9 mouse cellular contexts compared by ENCODE assay signal in the genomic region with DNA sequence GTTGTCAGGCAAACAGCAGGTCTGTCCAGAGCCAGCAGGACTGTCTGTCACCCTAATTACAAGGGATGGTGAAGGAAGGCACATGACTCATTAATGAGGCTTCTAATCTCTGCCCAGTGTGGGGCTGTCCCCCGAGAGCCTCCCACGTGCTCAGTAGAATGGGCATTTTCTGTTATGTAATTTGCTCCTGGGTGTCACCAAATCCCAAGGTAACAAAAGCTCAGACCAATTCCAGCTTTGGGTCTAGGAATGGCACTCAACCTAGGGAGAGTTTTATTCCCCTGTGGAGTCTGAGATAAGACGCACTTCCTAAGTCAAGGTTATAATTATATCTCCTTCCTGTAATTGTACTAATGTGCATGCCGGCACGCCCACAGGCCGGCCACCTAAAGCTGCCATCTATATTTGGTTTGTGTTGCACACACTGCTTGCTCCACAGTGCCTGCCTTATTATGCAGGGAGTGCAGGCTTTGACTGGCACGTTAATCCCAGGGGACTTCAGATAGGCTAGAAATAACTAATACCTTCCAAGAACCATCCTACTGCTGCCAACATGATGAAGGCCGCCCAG. TPM values are rescaled to one million over a fixed set of nuclear protein-coding genes. Genes with fewer than 3 reads are reported as not detected.
DNase-seq lines count a peak whose midpoint lies in the region; ATAC-seq lines count a peak whose summit lies in the region.
"Had no signal": no experiment of that assay in that cellular context is flagged by ENCODE, and none has a peak within 500 bp of the region (broad histone marks: within the 10 kb centered on the region; RNA-seq: fewer than 3 reads in every experiment).

No protein-coding gene starts in this region.

- intact Hi-C loops in left cerebral cortex, postnatal 4 days (cut with DNase I): no loop called here

- H3K9ac ChIP-seq in limb, embryonic 15.5 days: no peak overlapping the region
- H3K9ac ChIP-seq in intestine, embryonic 15.5 days: no peak overlapping the region
- H3K9ac ChIP-seq: neural tube, embryonic 12.5 days had no signal

- H3K4me3 ChIP-seq in limb, embryonic 15.5 days: no peak overlapping the region
- no peak overlapping the region for H3K4me3 ChIP-seq in intestine, embryonic 15.5 days (replicated peaks)
- H3K4me3 ChIP-seq: neural tube, embryonic 12.5 days had no signal

- peak; percentile 74 to 75 for DNase-seq in left cerebral cortex, adult 9 months (ENCODE audit: low spot score in 2 of 2)
- no peak for DNase-seq in left cerebral cortex, postnatal 4 days
- DNase-seq in heart, adult 9 months (ENCODE audit: low spot score in 2 of 2): peak; percentile 78 to 91
- peak; percentile 72 for DNase-seq in skeletal muscle tissue, adult 2 months (ENCODE audit: low read depth, low spot score)
- DNase-seq in urinary bladder, adult 18-20 months (ENCODE audit: low spot score in 2 of 2): no peak

- H3K4me1 ChIP-seq in limb, embryonic 15.5 days: peaks cover 31% of the 10 kb centered on the region
- peaks cover 10% of the 10 kb centered on the region; the same call in 1 of the 2 replicates for H3K4me1 ChIP-seq in intestine, embryonic 15.5 days (replicated peaks)

- no peaks in the 10 kb centered on the region for H3K9me3 ChIP-seq in limb, embryonic 15.5 days
- H3K9me3 ChIP-seq in intestine, embryonic 15.5 days: no peaks in the 10 kb centered on the region
- H3K9me3 ChIP-seq: neural tube, embryonic 12.5 days had no signal

- peak overlapping the region; percentile 71 for H3K27ac ChIP-seq in limb, embryonic 15.5 days
- H3K27ac ChIP-seq in intestine, embryonic 15.5 days: no peak overlapping the region
- H3K27ac ChIP-seq: neural tube, embryonic 12.5 days had no signal

- no peaks in the 10 kb centered on the region for H3K27me3 ChIP-seq in limb, embryonic 15.5 days
- H3K27me3 ChIP-seq in intestine, embryonic 15.5 days (replicated peaks): no peaks in the 10 kb centered on the region
- H3K27me3 ChIP-seq: neural tube, embryonic 12.5 days had no signal

- H3K36me3 ChIP-seq in limb, embryonic 15.5 days: no peaks in the 10 kb centered on the region
- no peaks in the 10 kb centered on the region for H3K36me3 ChIP-seq in intestine, embryonic 15.5 days
- H3K36me3 ChIP-seq: neural tube, embryonic 12.5 days had no signal

- WGBS in limb, embryonic 15.5 days: 49% methylated on average over 8 of the region's 8 CpGs
- 56% methylated on average over 8 of the region's 8 CpGs for WGBS in intestine, embryonic 15.5 days

- no peak overlapping the region for H3K4me2 ChIP-seq in limb, embryonic 15.5 days
- H3K4me2 ChIP-seq in intestine, embryonic 15.5 days (replicated peaks): no peak overlapping the region; the same call in 1 of the 2 replicates
- H3K4me2 ChIP-seq: neural tube, embryonic 12.5 days had no signal

- no peak for ATAC-seq in limb, embryonic 15.5 days (ENCODE audit: insufficient number of reproducible peaks, low FRiP score, low TSS enrichment, low read depth)
- ATAC-seq in granulocyte monocyte progenitor cell, adult 5-6 weeks (replicated peaks; ENCODE audit: poor library complexity, severe bottlenecking): no peak
- no peak for ATAC-seq in intestine, embryonic 15.5 days

RNA-seq across cellular contexts. Expression of gene Sec14l1, which starts 13.5 kb away (rescaled TPM):
- total RNA-seq in left cerebral cortex, postnatal 4 days (2021): 100 to 1,000 TPM; 127 to 130 TPM
- polyA plus RNA-seq in limb, embryonic 15.5 days (2015; fragmentation: Nextera tagmentation; extraction: Ambion mirVana): 59.2 and 69.7 TPM in 2 replicates
- 10.8 and 13.3 TPM in 2 replicates for total RNA-seq in granulocyte monocyte progenitor cell, adult 5-6 weeks (2014; fragmentation: Nextera tagmentation)
- total RNA-seq in granulocyte monocyte progenitor cell, adult 5-6 weeks (2017): 9.8 and 12.8 TPM in 2 replicates
- 30.4 and 30.7 TPM in 2 replicates for polyA plus RNA-seq in intestine, embryonic 15.5 days (2015; fragmentation: Nextera tagmentation; extraction: Ambion mirVana)

Comparison
In these comparisons a context has a peak if more than half of its experiments do, and no peak if none do; other contexts are left out.
1. DNase-seq: peak in left cerebral cortex, adult 9 months (2 of 2), heart, adult 9 months (2 of 2) and skeletal muscle tissue, adult 2 months (single experiment); none in left cerebral cortex, postnatal 4 days (single experiment) and urinary bladder, adult 18-20 months (0 of 2).
2. RNA of gene Sec14l1, which starts 13.5 kb away (total RNA-seq): 127 to 130 TPM in left cerebral cortex, postnatal 4 days; 9.8 to 13.3 TPM in granulocyte monocyte progenitor cell, adult 5-6 weeks; every median in the first group is over 4 times any median in the second.